Mouse (Mus musculus) embryonic facial prominence, embryonic 14.5 days (tissue): ENCODE results near the gene Ttc30a2. TPM values are rescaled to one million over a fixed set of nuclear protein-coding genes. Genes with fewer than 3 reads are reported as not detected.

ENCODE experiments used
- ATAC-seq: fragments of 200-750 bp; cut with Nextera tagmentation; 2 replicates; pipeline ENCODE4 v1.8.0; 2017; ENCODE audit warnings: low read depth, moderate number of reproducible peaks, moderate TSS enrichment
- DNase-seq: peaks from one replicate; pipeline ENCODE4 v3.0.0-alpha.2; 2015; ENCODE audit warnings: low spot score
- H3K27ac ChIP-seq: fragments of 300-500 bp; sonication (generic); replicated peaks from 2 replicates; pipeline ENCODE4 v1.5.1; 2014; ENCODE audit warnings: low read depth, mild to moderate bottlenecking, low read length, moderate library complexity
- H3K27me3 ChIP-seq: fragments of 300-500 bp; sonication (generic); replicated peaks from 2 replicates; pipeline ENCODE4 v1.6.1; 2014; ENCODE audit warnings: low read length; ENCODE audit not compliant: control insufficient read depth, insufficient read depth
- H3K36me3 ChIP-seq: fragments of 300-500 bp; sonication (generic); 2 replicates; pipeline ENCODE4 v1.6.1; 2014; ENCODE audit warnings: low read length, mixed read lengths; ENCODE audit not compliant: control insufficient read depth, insufficient read depth
- H3K4me1 ChIP-seq: fragments of 300-500 bp; sonication (generic); 2 replicates; pipeline ENCODE4 v1.6.1; 2014; ENCODE audit warnings: antibody characterized with exemption, low read length; ENCODE audit not compliant: control insufficient read depth, insufficient read depth
- H3K4me2 ChIP-seq: fragments of 300-500 bp; sonication (generic); 2 replicates; pipeline ENCODE4 v1.6.1; 2014; ENCODE audit warnings: low read depth, mild to moderate bottlenecking, low read length, moderate library complexity, mixed read lengths
- H3K4me3 ChIP-seq: fragments of 300-500 bp; sonication (generic); 2 replicates; pipeline ENCODE4 v1.5.1; 2014; ENCODE audit warnings: low read depth, mild to moderate bottlenecking, low read length
- H3K9ac ChIP-seq: fragments of 300-500 bp; sonication (generic); 2 replicates; pipeline ENCODE4 v1.6.1; 2014; ENCODE audit warnings: low read depth, mild to moderate bottlenecking, low read length, moderate library complexity, mixed read lengths
- H3K9me3 ChIP-seq: fragments of 300-500 bp; sonication (generic); 2 replicates; pipeline ENCODE4 v1.6.1; 2016; ENCODE audit warnings: low read length; ENCODE audit not compliant: control insufficient read depth
- WGBS: fragments of 180-500 bp; shearing (Covaris S2); extraction: QIAGEN DNeasy Blood & Tissue Kit; methylation state at CpG from one replicate; pipeline ENCODE4 v1.1.7; 2014; 5-methylcytosine and 5-hydroxymethylcytosine counted together
- polyA plus RNA-seq: library from polyadenylated mRNA; unstranded; fragments of >200 nt; fragmentation: Nextera tagmentation; extraction: Ambion mirVana; gene quantifications from 2 replicates; pipeline ENCODE4 v1.2.1, GENCODE M21; 2014

Ttc30a2 gene
- polyA plus RNA-seq, 1 experiment from 2014 or later: 0.43 TPM

- no peak overlapping the region; the same call in 1 of the 2 replicates for H3K9ac ChIP-seq
- no peak overlapping the region for H3K4me3 ChIP-seq
- peaks cover 7% of the 10 kb centered on the region; the same call in 1 of the 2 replicates for H3K4me1 ChIP-seq
- WGBS: 13% methylated on average over 8 of the region's 8 CpGs
- no peaks in the 10 kb centered on the region for H3K36me3 ChIP-seq
- no peak overlapping the region for H3K27ac ChIP-seq
- no peak for ATAC-seq
- peak; percentile 22 for DNase-seq
- no peaks in the 10 kb centered on the region for H3K27me3 ChIP-seq
- no peaks in the 10 kb centered on the region for H3K9me3 ChIP-seq
- H3K4me2 ChIP-seq: no peak overlapping the region
These were observed 20.7 kb upstream of the Ttc30a2 start for GRCm38 (mm10) chr2:75998692-75999091.

- Histone ChIP-seq H3K4me3 (no peak overlapping the region), H3K36me3 (no peaks in the 10 kb centered on the region), H3K27ac (no peak overlapping the region), H3K4me1 (peaks cover 7% of the 10 kb centered on the region; the same call in 1 of the 2 replicates), H3K9ac (no peak overlapping the region), H3K4me2 (no peak overlapping the region), H3K27me3 (no peaks in the 10 kb centered on the region), H3K9me3 (no peaks in the 10 kb centered on the region)
- DNase-seq (no peak), ATAC-seq (no peak)
- WGBS: 34% methylated on average over 12 of the region's 12 CpGs
These were observed 19.8 kb upstream of the Ttc30a2 start for GRCm38 (mm10) chr2:75997726-75998125.

- Histone ChIP-seq H3K4me3 (no peak overlapping the region), H3K4me2 (no peak overlapping the region), H3K4me1 (peaks cover 22% of the 10 kb centered on the region), H3K27me3 (no peaks in the 10 kb centered on the region), H3K36me3 (no peaks in the 10 kb centered on the region), H3K9me3 (no peaks in the 10 kb centered on the region), H3K27ac (no peak overlapping the region), H3K9ac (no peak overlapping the region)
- WGBS: 91% methylated on average over 11 of the region's 11 CpGs
- ATAC-seq (no peak), DNase-seq (no peak)
These were observed 16.9 kb upstream of the Ttc30a2 start for GRCm38 (mm10) chr2:75994841-75995240.

GRCm38 (mm10) chr2:75991581-75992205, 13.7 kb upstream of the Ttc30a2 start:
- H3K36me3 ChIP-seq: no peaks in the 10 kb centered on the region
- no peaks in the 10 kb centered on the region for H3K9me3 ChIP-seq
- ATAC-seq (no peak), DNase-seq (peak; percentile 52)
- H3K4me1 ChIP-seq: peaks cover 33% of the 10 kb centered on the region
- no peaks in the 10 kb centered on the region for H3K27me3 ChIP-seq
- H3K9ac ChIP-seq: peak overlapping the region; percentile 10; the same call in 1 of the 2 replicates
- no peak overlapping the region; the same call in 1 of the 2 replicates for H3K4me2 ChIP-seq
- WGBS: 10% methylated on average over 6 of the region's 6 CpGs
- no peak overlapping the region; the same call in 1 of the 2 replicates for H3K27ac ChIP-seq
- H3K4me3 ChIP-seq: no peak overlapping the region

GRCm38 (mm10) chr2:75990885-75991539, 13.0 kb upstream of the Ttc30a2 start:
- DNase-seq (no peak), ATAC-seq (no peak)
- H3K27me3 ChIP-seq: no peaks in the 10 kb centered on the region
- H3K4me2 ChIP-seq: no peak overlapping the region
- 41% methylated on average over 13 of the region's 13 CpGs for WGBS
- H3K9me3 ChIP-seq: no peaks in the 10 kb centered on the region
- no peak overlapping the region for H3K4me3 ChIP-seq
- peaks cover 33% of the 10 kb centered on the region for H3K4me1 ChIP-seq
- H3K27ac ChIP-seq: 0 out of 2 replicates have a peak overlapping the region, but pooled peaks have one; percentile 4
- H3K9ac ChIP-seq: no peak overlapping the region
- H3K36me3 ChIP-seq: no peaks in the 10 kb centered on the region

GRCm38 (mm10) chr2:75989694-75990093, 11.7 kb upstream of the Ttc30a2 start:
- Histone ChIP-seq H3K27ac (peak overlapping the region; percentile 62; the same call in 1 of the 2 replicates), H3K4me1 (peaks cover 33% of the 10 kb centered on the region), H3K4me3 (no peak overlapping the region), H3K9me3 (no peaks in the 10 kb centered on the region), H3K36me3 (no peaks in the 10 kb centered on the region), H3K4me2 (no peak overlapping the region), H3K27me3 (no peaks in the 10 kb centered on the region), H3K9ac (no peak overlapping the region)
- ATAC-seq (no peak), DNase-seq (peak; percentile 39)
- WGBS: 33% methylated on average over 4 of the region's 4 CpGs

GRCm38 (mm10) chr2:75988779-75989363, 10.9 kb upstream of the Ttc30a2 start:
- 23% methylated on average over 7 of the region's 7 CpGs for WGBS
- no peak overlapping the region for H3K4me3 ChIP-seq
- no peaks in the 10 kb centered on the region for H3K27me3 ChIP-seq
- H3K4me2 ChIP-seq: peak overlapping the region; percentile 21; the same call in 1 of the 2 replicates
- no peak for DNase-seq
- H3K9ac ChIP-seq: no peak overlapping the region
- peaks cover 33% of the 10 kb centered on the region for H3K4me1 ChIP-seq
- H3K27ac ChIP-seq: peak overlapping the region; percentile 62
- H3K36me3 ChIP-seq: no peaks in the 10 kb centered on the region
- ATAC-seq: 0 out of 2 replicates have a peak, but pooled peaks have one; percentile 21
- no peaks in the 10 kb centered on the region for H3K9me3 ChIP-seq

GRCm38 (mm10) chr2:75988378-75988777, 10.4 kb upstream of the Ttc30a2 start:
- DNase-seq (no peak), ATAC-seq (no peak)
- Histone ChIP-seq H3K27me3 (no peaks in the 10 kb centered on the region), H3K27ac (0 out of 2 replicates have a peak overlapping the region, but pooled peaks have one; percentile 62), H3K9me3 (no peaks in the 10 kb centered on the region), H3K4me1 (peaks cover 33% of the 10 kb centered on the region), H3K36me3 (no peaks in the 10 kb centered on the region), H3K4me3 (no peak overlapping the region), H3K4me2 (peak overlapping the region; percentile 21; the same call in 1 of the 2 replicates), H3K9ac (no peak overlapping the region)
- 53% methylated on average over 4 of the region's 4 CpGs for WGBS
